Mouse (Mus musculus) c-Kit-positive CD71-positive TER-119-positive erythroid progenitor cells, embryonic 14.5 days (primary cell): ENCODE results near the gene Plk2.
"Not testable (repeated sequence)": the region's sequence is repeated elsewhere in the genome, so short reads cannot be mapped to it uniquely, and the experiment has no call there.

Experiments
- DNase-seq: peaks from one replicate; pipeline ENCODE4 v3.0.0-alpha.2; 2013; ENCODE audit warnings: low spot score

The Plk2 gene

DNA sequence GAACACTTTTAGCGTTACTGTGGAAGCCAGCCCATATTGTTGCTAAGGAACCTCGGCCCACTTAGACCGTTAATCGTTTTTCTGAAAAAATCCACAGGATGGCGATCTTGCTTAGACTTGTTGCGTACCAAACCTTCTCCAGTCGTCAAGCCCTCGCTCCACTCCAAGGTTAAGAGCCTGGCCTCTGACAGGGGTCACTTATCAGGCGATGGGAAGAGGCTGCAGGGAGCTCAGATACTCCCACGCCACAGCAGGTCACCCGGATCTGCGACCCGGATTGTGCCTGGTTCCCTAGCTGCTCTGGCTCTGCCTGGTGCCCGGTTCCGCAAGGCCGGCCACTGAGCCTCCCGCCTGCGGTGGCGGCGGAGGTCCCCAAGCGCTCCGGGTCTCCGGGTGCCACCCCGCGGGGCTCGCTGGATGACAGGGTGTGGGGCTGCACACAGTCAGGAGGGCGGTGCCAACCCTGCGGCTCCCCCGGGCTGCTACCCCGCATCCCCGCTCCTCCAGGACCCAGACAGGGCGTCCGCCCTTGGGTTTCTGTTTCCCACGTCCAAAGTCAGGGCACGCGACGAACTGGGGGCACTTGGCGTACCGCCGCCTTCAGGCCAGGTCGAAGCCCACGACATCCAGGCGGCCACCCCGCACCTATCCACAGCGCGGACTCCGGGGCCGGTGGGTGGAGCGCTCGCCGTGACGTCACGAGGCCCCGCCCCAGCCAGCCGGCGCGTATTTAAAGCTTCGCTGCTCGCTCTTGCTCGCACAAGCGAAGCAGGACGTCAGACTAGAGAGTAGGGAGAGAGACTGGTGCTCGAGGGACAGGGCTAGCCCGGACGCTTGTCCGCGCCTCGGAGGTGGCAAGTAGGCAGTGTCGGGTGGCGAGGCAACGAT is at the start of gene Plk2:
TSS of gene Plk2 (plus strand) at position 756 of the 888 bp plus-strand sequence.
- DNase-seq = peak; percentile 52

DNA sequence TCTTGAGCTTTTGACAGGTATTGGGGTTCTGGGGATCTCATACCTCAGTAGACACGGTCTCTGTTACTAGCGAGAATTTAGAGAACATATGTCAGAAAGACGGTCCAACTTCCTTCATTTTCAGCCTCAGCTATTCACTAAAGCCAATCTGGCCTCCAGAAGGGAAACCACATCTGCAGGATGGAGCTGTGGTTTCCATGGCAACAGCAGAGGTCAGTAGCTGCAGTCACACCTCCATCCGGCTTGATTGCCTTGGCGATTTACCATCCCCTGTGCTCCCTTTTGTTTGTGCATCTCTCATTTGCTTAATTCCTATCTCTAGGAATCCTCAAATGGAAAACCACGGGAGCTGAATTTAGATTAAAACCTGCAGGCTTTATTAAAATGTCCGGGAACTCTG is 48.1 kb upstream of the Plk2 start:
- no peak for DNase-seq

DNA sequence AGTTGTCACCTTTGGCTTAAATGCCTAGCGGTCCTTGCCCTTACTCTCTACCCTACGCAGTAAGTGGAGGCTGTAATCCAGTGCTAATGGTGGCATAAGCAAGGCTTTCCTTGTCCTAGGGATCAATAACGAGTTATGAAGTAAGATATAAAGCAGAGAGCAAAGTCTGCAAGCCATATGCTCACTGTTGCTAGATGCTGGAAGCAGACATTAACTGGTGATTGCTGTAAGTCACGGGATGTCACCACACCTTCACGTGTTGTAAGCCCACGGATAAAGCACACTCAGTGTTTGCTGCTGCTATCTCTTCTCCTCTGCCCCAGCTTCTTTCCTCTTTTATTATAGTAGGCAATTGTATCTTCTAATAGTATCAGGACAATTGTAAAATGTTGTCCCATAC is 43.8 kb upstream of the Plk2 start:
- DNase-seq = no peak

DNA sequence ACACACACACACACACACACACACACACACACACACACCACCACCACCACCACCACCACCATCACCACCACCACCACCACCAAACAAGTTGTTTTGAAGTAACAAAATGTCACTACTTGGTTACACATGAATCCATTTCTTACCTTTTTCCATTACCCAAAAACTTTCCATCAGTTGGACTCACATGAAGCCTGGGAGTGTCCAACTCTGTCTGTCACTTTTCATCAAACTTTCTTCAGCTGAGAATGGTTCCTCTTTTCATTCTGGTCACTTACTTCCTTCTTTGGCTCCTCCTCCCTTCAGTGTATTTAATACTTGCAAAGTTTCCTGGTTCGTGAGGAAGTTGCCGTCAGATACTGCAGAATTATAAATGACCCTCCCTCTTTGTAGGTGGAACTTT is 37.9 kb upstream of the Plk2 start, which contains the start of gene Gapt:
TSS of gene Gapt (minus strand) at position 259 of the 400 bp plus-strand sequence.
- no peak for DNase-seq

DNA sequence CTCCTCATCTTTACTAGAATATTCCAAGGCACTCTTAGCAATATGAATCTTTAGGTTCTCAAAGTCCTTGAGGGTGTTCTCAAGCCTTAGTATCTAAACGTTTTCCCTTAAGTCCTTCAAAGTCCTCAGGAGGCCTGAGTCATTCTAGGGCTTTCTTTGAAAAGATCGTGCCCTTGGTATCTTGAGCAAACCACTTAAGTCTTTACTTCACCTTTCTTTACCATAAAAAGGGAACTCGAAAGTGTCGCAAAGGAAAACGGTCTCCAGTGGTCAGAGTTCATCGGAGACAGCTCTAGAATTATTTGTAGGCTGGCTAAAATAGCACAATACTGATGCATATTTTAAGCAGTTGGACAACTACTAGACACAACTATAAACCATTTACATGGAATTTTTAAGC is 31.1 kb upstream of the Plk2 start:
- DNase-seq = no peak

DNA sequence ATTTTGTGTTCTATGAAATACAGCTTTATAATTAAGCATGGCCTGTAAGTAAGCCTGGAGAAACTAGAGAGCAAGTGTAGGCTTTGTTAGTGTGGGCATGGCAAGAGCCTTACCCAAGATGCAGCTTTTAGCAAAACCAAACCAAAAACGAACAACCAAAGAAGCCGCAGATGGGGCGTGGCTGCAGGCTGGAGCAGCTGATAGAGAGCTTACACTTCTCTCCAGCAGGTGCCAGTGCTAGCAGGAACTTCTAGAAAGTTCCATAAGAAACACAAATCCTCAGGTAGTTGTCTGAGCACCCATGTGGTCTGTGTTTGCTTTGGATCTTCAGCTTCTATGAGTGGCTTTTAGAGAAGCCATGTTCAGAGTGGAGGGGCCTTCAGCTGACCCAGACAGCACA is 28.4 kb upstream of the Plk2 start:
- peak; percentile 25 for DNase-seq

DNA sequence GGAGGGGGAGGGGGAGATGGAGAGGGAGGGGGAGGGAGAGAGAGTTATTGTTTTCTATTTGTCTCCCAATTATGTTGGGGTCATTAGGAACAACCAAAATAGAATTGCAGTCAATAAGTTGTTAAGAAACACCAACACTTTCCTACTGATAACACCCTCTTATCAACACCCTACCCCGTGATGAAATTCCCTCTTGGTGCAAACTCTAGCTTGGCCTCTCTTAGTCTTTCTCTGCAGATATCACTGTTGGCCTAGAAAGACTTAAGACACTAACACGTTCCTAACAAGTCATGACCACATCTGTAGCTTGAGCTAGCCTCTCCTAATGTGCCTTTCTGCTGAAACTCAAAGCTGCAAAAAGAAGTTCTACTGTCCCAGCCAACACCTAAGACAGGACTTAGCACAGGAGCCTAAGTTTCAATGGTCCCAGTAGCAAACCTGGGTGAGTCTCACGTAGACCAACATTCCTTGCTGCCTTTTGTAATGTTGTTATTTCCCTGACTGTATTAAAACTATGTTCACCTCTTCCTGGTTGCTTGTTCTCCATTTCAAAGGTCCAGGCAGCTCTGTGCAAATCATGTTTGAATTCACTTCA is 26.8 kb upstream of the Plk2 start:
- DNase-seq = no peak

DNA sequence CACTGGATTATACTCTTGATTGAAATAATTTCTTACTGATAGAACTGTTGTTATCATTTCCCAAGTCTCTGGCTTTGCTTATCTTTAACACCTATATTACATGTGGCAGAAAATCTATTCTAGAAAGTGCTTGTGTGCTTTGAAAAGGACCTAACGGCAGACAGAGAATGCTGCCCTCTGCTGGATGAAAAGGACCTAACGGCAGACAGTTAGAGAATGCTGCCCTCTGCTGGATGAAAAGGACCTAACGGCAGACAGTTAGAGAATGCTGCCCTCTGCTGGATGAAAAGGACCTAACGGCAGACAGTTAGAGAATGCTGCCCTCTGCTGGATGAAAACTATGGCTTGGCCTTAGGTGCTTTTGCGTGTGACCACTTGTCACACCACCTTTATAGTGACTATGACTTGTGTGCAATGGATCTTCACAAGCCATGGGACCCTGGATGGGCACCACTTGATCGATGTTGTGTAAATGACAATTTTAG is 26.2 kb upstream of the Plk2 start:
- not testable (repeated sequence) for DNase-seq

DNA sequence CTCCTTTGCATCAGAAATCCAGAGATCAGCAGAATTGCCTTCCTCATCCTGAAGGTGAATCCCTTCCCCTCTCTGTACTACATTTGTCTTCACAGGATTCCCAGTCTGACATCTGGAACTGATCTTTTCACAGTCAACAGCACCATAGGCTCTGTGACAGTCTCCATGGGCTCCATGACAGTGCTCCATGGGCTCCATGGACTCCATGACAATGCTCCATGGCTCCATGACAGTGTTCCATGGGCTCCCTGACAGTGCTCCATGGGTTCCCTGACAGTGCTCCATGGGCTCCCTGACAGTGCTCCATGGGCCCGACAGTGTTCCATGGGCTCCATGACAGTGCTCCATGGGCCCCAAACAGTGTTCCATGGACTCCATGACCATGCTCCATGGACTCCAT is 25.2 kb upstream of the Plk2 start:
- no peak for DNase-seq

DNA sequence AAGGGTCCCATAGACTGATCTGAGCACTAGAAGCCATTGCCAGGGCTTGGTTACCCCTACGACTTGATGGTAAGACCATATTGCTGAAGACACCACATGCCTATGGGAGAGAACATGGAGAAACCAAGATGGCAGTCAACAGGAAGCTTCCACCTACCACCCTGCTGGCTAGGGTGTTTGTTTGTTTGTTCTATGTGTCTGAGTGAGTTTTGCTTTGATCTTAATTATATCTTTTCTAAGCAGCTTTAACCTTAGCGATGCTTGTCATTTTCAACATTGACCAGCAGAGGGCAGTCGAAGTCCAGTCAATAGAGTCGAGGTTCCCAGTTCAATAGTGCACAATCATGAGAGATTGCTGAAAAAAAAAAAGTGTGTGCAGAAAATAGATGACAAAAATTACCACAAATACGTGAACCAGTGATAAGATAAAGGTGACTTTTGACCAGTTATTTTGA is 12.4 kb upstream of the Plk2 start:
- DNase-seq = peak; percentile 12

DNA sequence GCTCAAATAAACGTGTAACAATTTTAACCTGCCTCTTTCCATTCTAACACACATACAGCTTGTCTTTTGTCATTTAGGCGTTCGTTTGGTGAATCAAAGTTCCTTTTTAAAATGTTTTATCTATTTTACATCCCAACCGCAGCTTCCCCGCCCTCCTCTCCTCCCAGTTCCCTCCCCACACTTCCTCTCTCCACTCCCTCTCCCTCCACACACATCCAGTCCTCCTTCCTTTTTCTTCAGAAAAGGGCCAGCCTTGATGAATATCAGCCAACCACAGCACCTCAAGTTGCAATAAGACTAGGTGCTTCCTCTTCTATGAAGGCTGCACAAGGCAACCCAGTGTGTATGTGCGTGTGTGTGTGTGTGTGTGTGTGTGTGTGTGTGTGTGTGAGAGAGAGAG is 10.3 kb upstream of the Plk2 start:
- DNase-seq = no peak

DNA sequence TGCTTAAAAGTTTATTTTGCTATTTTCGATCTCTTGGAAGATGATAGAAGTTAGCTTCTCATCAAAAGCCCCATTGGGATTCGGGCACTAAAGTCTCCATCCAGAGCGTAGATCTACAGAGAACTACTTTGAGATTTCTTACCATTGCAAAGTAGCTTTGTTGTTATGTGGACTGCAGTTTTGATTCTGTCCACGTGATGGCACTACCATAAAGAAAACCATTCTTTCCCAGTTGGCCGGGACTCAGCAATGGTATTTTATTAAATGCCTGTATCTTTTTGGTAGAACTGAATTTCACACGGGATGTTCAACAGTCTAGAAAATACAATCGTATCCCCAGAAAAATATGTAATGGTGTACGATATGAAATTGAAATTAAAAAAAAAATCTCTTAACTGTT is 2.6 kb upstream of the Plk2 start:
- DNase-seq = peak; percentile 35

DNA sequence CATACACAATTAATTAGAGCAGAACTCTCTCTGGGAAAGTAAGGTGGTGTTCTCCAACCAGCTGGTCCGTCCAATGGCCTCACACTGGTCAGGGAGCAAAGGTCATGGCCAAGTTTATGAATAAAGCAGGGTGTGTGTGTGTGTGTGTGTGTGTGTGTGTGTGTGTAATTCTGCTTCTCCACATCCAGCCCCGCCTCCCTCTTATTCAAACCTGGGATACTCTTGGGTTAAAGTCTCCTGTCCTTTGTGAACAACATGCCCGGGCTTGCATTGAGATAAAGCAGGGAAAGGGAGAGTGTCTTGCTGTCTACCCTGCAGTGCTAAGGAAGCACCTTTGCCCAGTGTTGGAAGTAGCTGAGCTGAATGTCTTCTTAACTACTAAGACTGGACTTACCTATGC is 2.2 kb upstream of the Plk2 start:
- DNase-seq = no peak

DNA sequence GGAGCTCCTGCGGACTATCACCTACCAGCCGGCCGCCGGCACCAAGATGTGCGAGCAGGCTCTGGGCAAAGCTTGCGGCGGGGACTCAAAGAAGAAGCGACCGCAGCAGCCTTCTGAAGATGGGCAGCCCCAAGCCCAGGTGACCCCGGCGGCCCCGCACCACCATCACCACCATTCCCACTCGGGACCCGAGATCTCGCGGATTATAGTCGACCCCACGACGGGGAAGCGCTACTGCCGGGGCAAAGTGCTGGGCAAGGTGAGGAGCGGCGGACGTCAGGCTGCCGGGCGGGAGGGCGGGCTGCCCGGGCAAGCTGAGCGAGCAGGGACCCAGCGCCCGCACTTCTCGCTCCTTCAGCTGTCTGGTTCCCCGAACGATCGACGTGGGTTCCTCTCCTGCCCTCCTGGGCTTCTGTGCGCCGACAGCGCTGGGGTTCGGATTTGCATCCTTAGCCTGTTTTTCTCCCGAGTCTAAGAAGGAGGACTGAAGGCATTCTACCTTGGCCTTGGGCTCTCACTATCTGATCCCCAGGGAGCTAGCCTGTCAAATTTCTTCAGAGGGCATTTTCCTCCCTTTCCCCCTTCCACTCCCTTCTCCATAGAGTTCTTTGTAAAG is 441 bp downstream of the Plk2 start:
- DNase-seq = no peak

DNA sequence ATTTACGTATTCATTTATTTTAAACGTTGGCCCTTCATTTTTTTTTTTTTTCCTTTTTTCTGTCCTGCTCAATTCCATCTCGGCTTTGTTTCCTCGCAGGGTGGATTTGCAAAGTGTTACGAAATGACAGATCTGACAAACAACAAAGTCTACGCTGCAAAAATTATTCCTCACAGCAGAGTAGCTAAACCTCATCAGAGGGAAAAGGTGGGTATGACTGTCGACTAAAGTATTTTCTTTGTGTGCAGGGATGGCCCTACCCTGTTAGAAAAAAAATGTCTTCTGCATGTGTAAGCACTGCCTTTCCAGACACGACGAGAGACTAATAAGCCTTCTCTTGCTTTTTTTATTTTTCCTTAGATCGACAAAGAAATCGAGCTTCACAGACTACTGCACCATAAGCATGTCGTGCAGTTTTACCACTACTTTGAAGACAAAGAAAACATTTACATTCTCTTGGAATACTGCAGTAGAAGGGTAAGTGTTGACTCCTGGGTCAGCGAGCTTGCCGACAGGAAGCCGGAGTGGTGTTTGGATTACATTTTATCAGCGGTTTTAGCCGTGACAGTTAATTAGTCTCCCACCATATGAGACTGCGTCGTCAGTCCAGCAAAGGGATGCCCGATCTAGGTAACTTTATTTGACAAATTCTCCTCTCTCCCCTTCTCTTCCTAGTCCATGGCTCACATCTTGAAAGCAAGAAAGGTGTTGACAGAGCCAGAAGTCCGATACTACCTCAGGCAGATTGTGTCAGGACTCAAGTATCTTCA is 1.3 kb downstream of the Plk2 start:
- DNase-seq = no peak

DNA sequence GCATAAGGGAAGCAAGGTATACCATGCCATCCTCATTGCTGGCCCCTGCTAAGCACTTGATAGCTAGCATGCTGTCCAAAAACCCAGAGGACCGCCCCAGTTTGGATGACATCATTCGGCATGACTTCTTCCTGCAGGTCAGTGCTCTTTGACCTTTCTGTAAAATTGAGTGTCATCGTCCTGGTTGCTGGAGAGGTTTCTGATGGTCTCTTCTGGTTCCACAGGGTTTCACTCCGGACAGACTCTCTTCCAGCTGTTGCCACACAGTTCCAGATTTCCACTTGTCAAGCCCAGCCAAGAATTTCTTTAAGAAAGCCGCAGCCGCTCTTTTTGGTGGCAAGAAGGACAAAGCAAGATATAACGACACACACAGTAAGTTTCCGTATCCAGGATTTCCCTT is 2.9 kb downstream of the Plk2 start:
- DNase-seq = no peak

DNA sequence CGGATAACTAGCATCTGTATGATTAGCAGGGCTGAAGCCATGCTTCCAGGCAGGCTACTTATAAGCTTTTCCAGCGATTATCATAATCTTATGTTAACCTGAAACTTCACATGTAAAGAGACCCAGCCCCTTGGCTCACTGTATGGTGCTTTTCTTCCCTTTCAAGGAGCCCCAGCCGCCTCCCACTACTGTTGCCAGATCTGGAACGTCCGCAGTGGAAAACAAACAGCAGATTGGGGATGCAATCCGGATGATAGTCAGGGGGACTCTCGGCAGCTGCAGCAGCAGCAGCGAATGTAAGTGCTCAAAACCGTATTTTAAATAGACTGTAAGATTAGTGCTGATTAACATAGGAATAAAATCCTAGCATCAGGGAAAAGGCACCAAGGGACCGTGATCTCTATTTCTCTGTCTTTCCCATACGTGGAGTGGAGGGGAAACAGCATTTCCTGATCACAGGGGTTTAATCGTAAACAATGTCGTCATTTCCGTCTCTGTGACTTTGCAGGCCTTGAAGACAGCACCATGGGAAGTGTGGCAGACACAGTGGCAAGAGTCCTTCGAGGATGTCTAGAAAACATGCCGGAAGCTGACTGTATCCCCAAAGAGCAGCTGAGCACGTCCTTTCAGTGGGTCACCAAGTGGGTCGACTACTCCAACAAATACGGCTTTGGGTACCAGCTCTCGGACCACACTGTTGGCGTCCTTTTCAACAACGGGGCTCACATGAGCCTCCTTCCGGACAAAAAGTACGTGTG is 3.8 kb downstream of the Plk2 start:
- no peak for DNase-seq

DNA sequence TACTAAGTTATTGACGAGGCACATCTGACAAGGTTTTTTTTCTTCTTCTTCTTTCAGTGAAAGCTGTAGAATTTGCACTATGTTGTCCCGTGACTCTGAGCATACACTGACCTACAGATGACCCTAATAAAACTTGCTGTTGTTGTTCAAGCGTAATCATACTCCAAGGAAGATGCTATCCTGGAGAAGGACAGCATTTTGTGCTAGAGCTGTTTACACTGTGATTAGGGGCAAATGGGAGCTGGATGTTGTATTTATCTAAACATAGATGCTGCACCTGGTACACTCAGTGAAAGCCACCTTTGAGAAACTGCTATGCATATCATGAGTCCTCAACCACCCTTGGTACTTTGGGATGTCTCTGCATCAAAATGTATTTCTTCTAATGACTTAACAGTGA is 6.6 kb downstream of the Plk2 start:
- no peak for DNase-seq

DNA sequence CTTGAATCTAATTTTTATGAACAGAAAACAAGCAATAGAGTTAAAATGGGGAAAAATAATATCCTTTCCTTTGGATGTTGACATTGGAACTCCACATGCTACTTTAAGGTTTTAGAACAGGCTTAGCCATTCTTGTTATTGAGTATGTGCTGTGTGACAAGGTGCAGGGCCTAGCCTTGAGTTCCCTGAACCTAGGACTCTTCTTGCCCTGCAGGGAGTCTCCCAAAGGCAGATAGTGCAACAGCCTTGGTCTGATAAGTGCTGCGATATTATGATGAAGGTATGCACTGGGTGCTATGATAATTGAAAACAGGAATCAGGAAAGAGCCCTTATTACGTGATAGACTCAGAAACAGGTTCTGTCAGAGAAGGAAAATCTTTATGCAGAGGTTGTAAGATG is 7.0 kb downstream of the Plk2 start:
- no peak for DNase-seq

DNA sequence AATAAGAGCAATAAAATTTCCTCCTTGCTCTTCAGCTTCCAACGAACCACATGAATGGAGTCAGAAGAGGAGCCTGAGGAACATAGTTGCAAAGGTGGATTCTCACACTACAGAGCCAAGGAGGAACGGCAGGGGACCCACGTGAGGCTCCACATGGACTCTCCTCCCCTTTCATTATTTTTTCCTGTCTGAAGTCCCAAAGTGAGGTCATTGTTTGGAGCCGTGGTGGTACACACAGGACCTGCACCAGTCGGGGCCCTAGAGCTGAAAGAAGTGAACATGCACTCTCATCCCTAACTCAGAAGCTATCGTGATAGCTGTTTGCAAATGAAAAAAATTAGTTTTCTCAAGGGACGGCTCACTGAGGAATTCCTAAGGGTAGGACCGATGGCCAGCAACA is 9.2 kb downstream of the Plk2 start:
- no peak for DNase-seq

DNA sequence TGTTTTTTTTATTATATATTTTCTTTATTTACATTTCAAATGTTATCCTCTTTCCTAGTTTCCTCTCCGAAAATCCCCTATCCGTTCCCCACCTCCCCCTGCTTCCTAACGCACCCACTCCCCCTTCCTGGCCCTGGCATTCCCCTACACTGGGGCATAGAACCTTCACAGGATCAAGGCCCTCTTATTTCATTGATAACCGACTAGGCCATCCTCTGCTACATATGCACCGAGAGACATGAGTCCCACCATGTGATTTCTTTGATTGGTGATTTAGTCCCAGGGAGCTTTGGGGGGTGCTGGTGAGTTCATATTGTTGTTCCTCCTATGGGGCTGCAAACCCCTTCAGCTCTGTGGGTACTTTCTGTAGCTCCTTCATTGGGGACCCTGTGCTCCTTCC is 9.8 kb downstream of the Plk2 start:
- not testable (repeated sequence) for DNase-seq
